Mouse (Mus musculus) CD4-positive helper T cell, adult 2 months (primary cell): ENCODE results near the gene Jup.

Source experiments
- DNase-seq: peaks from one replicate; pipeline ENCODE4 v3.0.0-alpha.2; 2012; ENCODE audit warnings: low read depth, missing footprints, low spot score

The Jup gene

GRCm38 (mm10) chr11:100408076-100408834, 10.7 kb upstream of the Jup start:
- DNase-seq, result peak; percentile 52

GRCm38 (mm10) chr11:100406995-100407705, 9.6 kb upstream of the Jup start:
- no peak for DNase-seq

GRCm38 (mm10) chr11:100406273-100406672, 8.7 kb upstream of the Jup start:
- DNase-seq, result no peak

- DNase-seq, result no peak
Observed at GRCm38 (mm10) chr11:100404456-100405074, 7.0 kb upstream of the Jup start.

- DNase-seq, result no peak
Observed at GRCm38 (mm10) chr11:100403445-100404134, 6.0 kb upstream of the Jup start.

GRCm38 (mm10) chr11:100402682-100403081, 5.1 kb upstream of the Jup start:
- DNase-seq, result no peak

- DNase-seq, result no peak
Observed at GRCm38 (mm10) chr11:100402240-100402639, 4.7 kb upstream of the Jup start.

GRCm38 (mm10) chr11:100400842-100401241, 3.3 kb upstream of the Jup start:
- DNase-seq, result no peak

- DNase-seq, result no peak
Observed at GRCm38 (mm10) chr11:100399727-100400538, 2.4 kb upstream of the Jup start.

GRCm38 (mm10) chr11:100399320-100399719, 1.8 kb upstream of the Jup start:
- peak; percentile 64 for DNase-seq

- no peak for DNase-seq
Observed at GRCm38 (mm10) chr11:100398517-100398916, 954 bp upstream of the Jup start.

GRCm38 (mm10) chr11:100396886-100397599, 520 bp downstream of the Jup start:
- DNase-seq, result no peak

GRCm38 (mm10) chr11:100395861-100396631, 1.5 kb downstream of the Jup start:
- no peak for DNase-seq

GRCm38 (mm10) chr11:100395200-100395599, 2.4 kb downstream of the Jup start:
- no peak for DNase-seq

- DNase-seq, result no peak
Observed at GRCm38 (mm10) chr11:100394353-100395074, 3.0 kb downstream of the Jup start.

GRCm38 (mm10) chr11:100393733-100394132, 3.8 kb downstream of the Jup start:
- DNase-seq, result no peak

GRCm38 (mm10) chr11:100392958-100393357, 4.6 kb downstream of the Jup start:
- DNase-seq, result no peak

GRCm38 (mm10) chr11:100391884-100392345, 5.6 kb downstream of the Jup start:
- DNase-seq, result no peak
